Mouse (Mus musculus): ENCODE results near the gene Rps6ka2. TPM values are rescaled to one million over a fixed set of nuclear protein-coding genes. Genes with fewer than 3 reads are reported as not detected.

The Rps6ka2 gene
- total RNA-seq, 1 experiment = 16.2 TPM

DNA sequence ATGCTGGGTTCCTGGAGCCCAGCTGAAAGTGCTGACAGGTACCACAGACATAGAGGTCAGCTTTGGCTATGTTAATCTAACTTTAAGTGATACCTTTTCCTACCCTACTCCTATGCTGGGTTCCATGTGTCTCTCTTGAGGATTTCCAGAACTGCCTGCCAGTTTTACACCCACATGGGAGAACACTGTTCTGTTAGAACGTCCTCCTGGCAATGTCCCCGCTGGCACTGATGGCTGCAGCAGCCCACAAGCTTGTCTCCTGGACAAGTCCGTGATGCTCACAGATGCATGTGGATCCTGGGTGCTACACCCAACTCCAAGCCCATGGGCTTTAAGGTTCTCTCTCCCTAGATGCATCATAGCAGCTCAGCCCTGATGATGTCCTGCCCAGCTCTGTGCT, 44.1 kb downstream of the Rps6ka2 start:
- DNase-seq (ENCODE audit: low read depth, low spot score) = no peak
- H3K4me3 ChIP-seq (ENCODE audit: insufficient read depth in 1 of 2, low read depth in 1 of 2, low read length in 2 of 2, poor library complexity in 1 of 2, severe bottlenecking in 1 of 2) = no peak overlapping the region
- TF ChIP-seq ZNF384 (IDR thresholded peaks at IDR 0.05; ENCODE audit: low read depth, low read length) = no peak
- no peak for TF ChIP-seq HCFC1 (IDR thresholded peaks at IDR 0.05; ENCODE audit: borderline replicate concordance, insufficient read depth, low read length)
- TF ChIP-seq MAFK (IDR thresholded peaks at IDR 0.05; ENCODE audit: insufficient read depth, low read depth, low read length) = no peak
- TF ChIP-seq CHD2 (IDR thresholded peaks at IDR 0.05; ENCODE audit: low read depth, low read length) = no peak
- TF ChIP-seq ZC3H11A (IDR thresholded peaks at IDR 0.05; ENCODE audit: borderline replicate concordance, low read depth, low read length) = no peak
- in situ Hi-C loops (cut with MboI; ENCODE audit: low sequenced_read_pairs in 2 of 2, unreplicated experiment in 2 of 2) = no loop called here
- no peaks in the 10 kb centered on the region; the same call in 1 of the 2 replicates for H3K36me3 ChIP-seq (ENCODE audit: control insufficient read depth, insufficient read depth, low read length, poor library complexity, severe bottlenecking)
- H3K4me1 ChIP-seq (ENCODE audit: control insufficient read depth in 2 of 2, insufficient read depth in 2 of 2, low read length in 2 of 2, poor library complexity in 1 of 2) = peaks cover 5 to 21% of the 10 kb centered on the region in 2 experiments; a peak in 3 of 4 replicates
- no peak overlapping the region for H3K27ac ChIP-seq (ENCODE audit: insufficient read depth, low read depth, low read length, poor library complexity, severe bottlenecking)
- H3K9ac ChIP-seq (ENCODE audit: insufficient read depth, low read depth, low read length, poor library complexity, severe bottlenecking) = no peak overlapping the region
- H3K9me3 ChIP-seq (ENCODE audit: control insufficient read depth, insufficient read depth, low read depth, low read length) = no peaks in the 10 kb centered on the region

- TF ChIP-seq MAFK (IDR thresholded peaks at IDR 0.05; ENCODE audit: insufficient read depth, low read depth, low read length) (no peak), ZC3H11A (IDR thresholded peaks at IDR 0.05; ENCODE audit: borderline replicate concordance, low read depth, low read length) (no peak), ZNF384 (IDR thresholded peaks at IDR 0.05; ENCODE audit: low read depth, low read length) (no peak), HCFC1 (IDR thresholded peaks at IDR 0.05; ENCODE audit: borderline replicate concordance, insufficient read depth, low read length) (no peak), CHD2 (IDR thresholded peaks at IDR 0.05; ENCODE audit: low read depth, low read length) (no peak)
- in situ Hi-C loops (cut with MboI; ENCODE audit: low sequenced_read_pairs in 2 of 2, unreplicated experiment in 2 of 2) = no loop called here
- Histone ChIP-seq H3K27ac (ENCODE audit: insufficient read depth, low read depth, low read length, poor library complexity, severe bottlenecking) (no peak overlapping the region), H3K4me1 (ENCODE audit: control insufficient read depth in 2 of 2, insufficient read depth in 2 of 2, low read length in 2 of 2, poor library complexity in 1 of 2) (peaks cover 5 to 18% of the 10 kb centered on the region in 2 experiments; a peak in 3 of 4 replicates), H3K36me3 (ENCODE audit: control insufficient read depth, insufficient read depth, low read length, poor library complexity, severe bottlenecking) (peaks cover 2% of the 10 kb centered on the region; the same call in 1 of the 2 replicates), H3K9me3 (ENCODE audit: control insufficient read depth, insufficient read depth, low read depth, low read length) (no peaks in the 10 kb centered on the region), H3K4me3 (ENCODE audit: insufficient read depth in 1 of 2, low read depth in 1 of 2, low read length in 2 of 2, poor library complexity in 1 of 2, severe bottlenecking in 1 of 2) (no peak overlapping the region), H3K9ac (ENCODE audit: insufficient read depth, low read depth, low read length, poor library complexity, severe bottlenecking) (no peak overlapping the region)
- DNase-seq (ENCODE audit: low read depth, low spot score) = no peak
These were observed 47.9 kb downstream of the Rps6ka2 start for GRCm38 (mm10) chr17:7217791-7218329.

DNA sequence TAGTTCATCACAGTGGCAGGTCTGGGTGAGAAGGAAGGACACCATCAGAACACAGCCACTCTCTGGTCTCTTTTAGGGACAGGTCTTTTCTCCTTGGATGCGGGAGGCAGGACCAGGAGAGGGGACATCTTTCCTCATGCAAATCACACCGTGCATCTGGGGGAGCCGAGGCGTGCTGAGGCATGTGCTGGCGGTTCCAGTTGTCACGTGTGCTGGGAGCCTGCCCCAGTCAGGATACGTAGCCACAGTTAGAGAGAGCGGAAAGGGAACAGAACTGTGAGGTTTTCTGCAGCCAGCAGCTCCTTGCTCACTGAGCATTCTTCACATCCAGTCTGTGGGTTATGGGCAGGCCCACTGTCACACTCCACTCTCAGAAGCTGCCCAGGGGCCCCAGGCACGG, 48.5 kb downstream of the Rps6ka2 start:
- Histone ChIP-seq H3K27ac (ENCODE audit: insufficient read depth, low read depth, low read length, poor library complexity, severe bottlenecking) (no peak overlapping the region), H3K9me3 (ENCODE audit: control insufficient read depth, insufficient read depth, low read depth, low read length) (no peaks in the 10 kb centered on the region), H3K4me3 (ENCODE audit: insufficient read depth in 1 of 2, low read depth in 1 of 2, low read length in 2 of 2, poor library complexity in 1 of 2, severe bottlenecking in 1 of 2) (no peak overlapping the region), H3K9ac (ENCODE audit: insufficient read depth, low read depth, low read length, poor library complexity, severe bottlenecking) (no peak overlapping the region), H3K36me3 (ENCODE audit: control insufficient read depth, insufficient read depth, low read length, poor library complexity, severe bottlenecking) (peaks cover 2% of the 10 kb centered on the region; the same call in 1 of the 2 replicates), H3K4me1 (ENCODE audit: control insufficient read depth in 2 of 2, insufficient read depth in 2 of 2, low read length in 2 of 2, poor library complexity in 1 of 2) (peaks cover 5 to 13% of the 10 kb centered on the region in 2 experiments; a peak in 3 of 4 replicates)
- no peak for DNase-seq (ENCODE audit: low read depth, low spot score)
- TF ChIP-seq CHD2 (IDR thresholded peaks at IDR 0.05; ENCODE audit: low read depth, low read length) (no peak), ZC3H11A (IDR thresholded peaks at IDR 0.05; ENCODE audit: borderline replicate concordance, low read depth, low read length) (no peak), MAFK (IDR thresholded peaks at IDR 0.05; ENCODE audit: insufficient read depth, low read depth, low read length) (no peak), ZNF384 (IDR thresholded peaks at IDR 0.05; ENCODE audit: low read depth, low read length) (no peak), HCFC1 (IDR thresholded peaks at IDR 0.05; ENCODE audit: borderline replicate concordance, insufficient read depth, low read length) (no peak)
- in situ Hi-C loops (cut with MboI; ENCODE audit: low sequenced_read_pairs in 2 of 2, unreplicated experiment in 2 of 2) = no loop called here

DNA sequence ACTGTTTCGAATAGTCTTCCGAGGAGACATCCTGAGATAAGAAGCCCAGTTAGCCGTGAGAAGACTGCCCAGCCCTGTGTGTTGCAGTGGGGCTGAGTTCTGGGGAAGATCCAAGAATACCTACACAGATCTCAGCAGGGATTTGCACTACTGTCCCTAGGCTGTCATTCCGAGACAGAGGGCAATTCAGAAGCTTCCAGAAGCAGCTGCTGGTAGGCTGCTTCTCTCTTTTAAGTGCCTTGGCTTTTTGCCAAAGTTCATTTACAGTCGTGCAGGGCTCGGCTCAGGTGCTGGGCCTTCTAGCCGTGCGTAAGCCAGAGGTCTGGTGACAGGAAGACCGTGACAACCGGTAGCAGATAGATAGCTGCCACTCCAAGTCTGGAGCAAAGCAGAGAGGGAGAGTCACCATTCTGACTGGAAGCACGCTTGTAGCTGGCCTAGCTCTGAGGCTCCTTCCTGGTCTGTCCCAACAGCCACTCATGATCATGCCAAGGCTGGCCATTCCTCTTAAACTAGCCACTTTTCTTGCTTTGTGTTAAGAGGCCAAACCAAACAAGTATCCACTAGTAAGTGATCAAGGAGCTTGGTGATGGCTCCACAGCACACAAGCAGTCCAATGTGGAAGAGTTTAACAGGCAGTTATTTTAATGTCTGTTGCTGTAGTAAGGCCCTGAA, 49.3 kb downstream of the Rps6ka2 start:
- Histone ChIP-seq H3K4me3 (ENCODE audit: insufficient read depth in 1 of 2, low read depth in 1 of 2, low read length in 2 of 2, poor library complexity in 1 of 2, severe bottlenecking in 1 of 2) (no peak overlapping the region), H3K4me1 (ENCODE audit: control insufficient read depth in 2 of 2, insufficient read depth in 2 of 2, low read length in 2 of 2, poor library complexity in 1 of 2) (peaks cover 5 to 11% of the 10 kb centered on the region in 2 experiments; a peak in 3 of 4 replicates), H3K36me3 (ENCODE audit: control insufficient read depth, insufficient read depth, low read length, poor library complexity, severe bottlenecking) (peaks cover 2% of the 10 kb centered on the region; the same call in 1 of the 2 replicates), H3K9ac (ENCODE audit: insufficient read depth, low read depth, low read length, poor library complexity, severe bottlenecking) (no peak overlapping the region), H3K9me3 (ENCODE audit: control insufficient read depth, insufficient read depth, low read depth, low read length) (no peaks in the 10 kb centered on the region), H3K27ac (ENCODE audit: insufficient read depth, low read depth, low read length, poor library complexity, severe bottlenecking) (no peak overlapping the region)
- no peak for DNase-seq (ENCODE audit: low read depth, low spot score)
- TF ChIP-seq MAFK (IDR thresholded peaks at IDR 0.05; ENCODE audit: insufficient read depth, low read depth, low read length) = no peak
- no peak for TF ChIP-seq ZNF384 (IDR thresholded peaks at IDR 0.05; ENCODE audit: low read depth, low read length)
- no peak for TF ChIP-seq ZC3H11A (IDR thresholded peaks at IDR 0.05; ENCODE audit: borderline replicate concordance, low read depth, low read length)
- no peak for TF ChIP-seq HCFC1 (IDR thresholded peaks at IDR 0.05; ENCODE audit: borderline replicate concordance, insufficient read depth, low read length)
- TF ChIP-seq CHD2 (IDR thresholded peaks at IDR 0.05; ENCODE audit: low read depth, low read length) = no peak
- in situ Hi-C loops (cut with MboI; ENCODE audit: low sequenced_read_pairs in 2 of 2, unreplicated experiment in 2 of 2) = no loop called here
